Mouse (Mus musculus) thymus, postnatal 25 days (tissue): ENCODE measurements around the gene 1500011B03Rik.
"Not testable (repeated sequence)": the region's sequence is repeated elsewhere in the genome, so short reads cannot be mapped to it uniquely, and the experiment has no call there.

Source experiments
- DNase-seq: peaks from one replicate; pipeline ENCODE4 v3.0.0; 2022

Gene 1500011B03Rik

GRCm38 (mm10) chr5:114822796-114823688 is at the start of gene 1500011B03Rik:
Gene 1500011B03Rik, minus strand, starts transcription at chr5:114823468.
- DNase-seq: peak; percentile 74

- DNase-seq: no peak
These were observed 42.0 kb upstream of the 1500011B03Rik start for GRCm38 (mm10) chr5:114865279-114865678.

- no peak for DNase-seq
These were observed 41.5 kb upstream of the 1500011B03Rik start for GRCm38 (mm10) chr5:114864813-114865212.

- no peak for DNase-seq
These were observed 38.5 kb upstream of the 1500011B03Rik start for GRCm38 (mm10) chr5:114861730-114862129.

GRCm38 (mm10) chr5:114859253-114859652 is 36.0 kb upstream of the 1500011B03Rik start:
- DNase-seq: peak; percentile 65

- DNase-seq: no peak
These were observed 35.3 kb upstream of the 1500011B03Rik start, which contains the start of gene Gm9936 for GRCm38 (mm10) chr5:114858582-114858981. Gene Gm9936, minus strand, starts transcription at chr5:114858682.

GRCm38 (mm10) chr5:114853364-114853763 is 30.1 kb upstream of the 1500011B03Rik start, which contains the start of gene 4930519G04Rik:
Gene 4930519G04Rik, plus strand, starts transcription at chr5:114853664.
- not testable (repeated sequence) for DNase-seq

- DNase-seq: no peak
These were observed 28.4 kb upstream of the 1500011B03Rik start for GRCm38 (mm10) chr5:114851565-114852236.

- not testable (repeated sequence) for DNase-seq
These were observed 21.1 kb upstream of the 1500011B03Rik start for GRCm38 (mm10) chr5:114844371-114844770.

GRCm38 (mm10) chr5:114842674-114843073 is 19.4 kb upstream of the 1500011B03Rik start:
- no peak for DNase-seq

- DNase-seq: not testable (repeated sequence)
These were observed 18.9 kb upstream of the 1500011B03Rik start for GRCm38 (mm10) chr5:114842155-114842554.

GRCm38 (mm10) chr5:114840481-114840880 is 17.2 kb upstream of the 1500011B03Rik start:
- not testable (repeated sequence) for DNase-seq

- no peak for DNase-seq
These were observed 13.6 kb upstream of the 1500011B03Rik start for GRCm38 (mm10) chr5:114836886-114837285.

GRCm38 (mm10) chr5:114829740-114830139 is 6.5 kb upstream of the 1500011B03Rik start:
- no peak for DNase-seq

- DNase-seq: no peak
These were observed 4.2 kb upstream of the 1500011B03Rik start for GRCm38 (mm10) chr5:114827427-114827826.

GRCm38 (mm10) chr5:114825978-114826691 is 2.9 kb upstream of the 1500011B03Rik start:
- peak; percentile 87 for DNase-seq

GRCm38 (mm10) chr5:114824197-114824596 is 929 bp upstream of the 1500011B03Rik start:
- DNase-seq: peak; percentile 63

- no peak for DNase-seq
These were observed 5.1 kb downstream of the 1500011B03Rik start for GRCm38 (mm10) chr5:114818124-114818523.

GRCm38 (mm10) chr5:114816599-114816998 is 6.7 kb downstream of the 1500011B03Rik start:
- no peak for DNase-seq

GRCm38 (mm10) chr5:114813525-114814181 is 9.6 kb downstream of the 1500011B03Rik start:
- peak; percentile 86 for DNase-seq

- DNase-seq: no peak
These were observed 13.4 kb downstream of the 1500011B03Rik start for GRCm38 (mm10) chr5:114809826-114810225.

GRCm38 (mm10) chr5:114809181-114809756 is 14.0 kb downstream of the 1500011B03Rik start:
- no peak for DNase-seq
